Mouse (Mus musculus): ENCODE measurements around the gene Mmp2. TPM values are rescaled to one million over a fixed set of nuclear protein-coding genes. Genes with fewer than 3 reads are reported as not detected.
"Not testable (repeated sequence)": the region's sequence is repeated elsewhere in the genome, so short reads cannot be mapped to it uniquely, and the experiment has no call there.

The Mmp2 gene
- polyA plus RNA-seq, 1 experiment from 2014 or later: 14.5 TPM

DNA sequence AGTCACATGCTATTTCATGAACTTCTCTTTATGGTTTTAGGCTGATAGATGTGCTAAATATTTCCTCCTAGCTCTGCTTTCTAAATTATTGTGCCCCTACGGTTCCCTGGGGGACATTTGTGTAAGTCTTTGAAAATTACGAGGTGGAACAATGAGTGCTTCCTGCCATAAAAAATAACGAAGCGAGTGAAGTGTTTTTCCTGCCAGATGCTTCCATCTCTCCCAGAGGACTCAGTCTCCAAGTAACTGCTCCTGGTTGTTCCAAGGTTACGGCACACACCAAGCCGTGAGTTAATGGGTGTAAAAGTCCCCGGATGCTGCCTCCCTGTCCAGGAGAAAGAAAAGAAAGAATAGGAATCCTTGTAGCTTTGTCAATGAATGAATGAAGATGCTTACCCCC, 43.2 kb downstream of the Mmp2 start:
- peak; percentile 22 for DNase-seq (ENCODE audit: low spot score)

DNA sequence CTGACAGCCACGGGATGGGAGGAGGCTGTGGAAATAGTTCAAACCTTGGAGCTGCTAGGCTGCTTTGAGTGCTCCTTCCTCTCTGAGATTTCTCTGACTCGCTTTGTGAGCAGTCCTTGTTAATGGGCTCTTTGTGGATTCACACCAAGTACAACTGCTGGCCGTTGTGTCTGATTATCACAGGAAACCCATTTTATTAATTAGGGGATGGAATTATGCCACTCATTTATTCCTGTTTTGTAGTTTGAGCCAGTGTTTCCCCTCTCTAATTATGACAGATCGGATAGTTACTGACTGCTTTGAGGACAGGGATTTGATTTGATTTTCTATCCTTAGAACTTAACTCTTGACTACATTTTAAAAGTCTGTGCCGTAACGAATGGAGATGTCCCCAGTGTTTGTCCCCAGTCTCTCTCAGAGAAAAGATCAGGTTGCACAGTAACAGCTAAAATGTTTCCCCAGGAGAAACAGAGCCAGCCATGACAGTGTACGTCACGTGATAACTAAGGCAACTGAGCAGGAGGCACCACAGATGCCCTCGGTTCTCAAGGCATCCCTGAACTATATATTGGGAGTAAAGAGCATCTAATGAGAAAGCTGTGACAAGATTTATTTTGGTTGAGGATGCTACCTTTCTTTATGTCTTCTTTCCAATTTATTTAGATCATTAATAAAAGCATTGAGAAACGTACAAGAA, 45.1 kb downstream of the Mmp2 start:
- no peak overlapping the region for H3K27ac ChIP-seq (ENCODE audit: low read depth, low read length)
- H3K9me3 ChIP-seq (replicated peaks; ENCODE audit: control insufficient read depth, low read length): no peaks in the 10 kb centered on the region
- H3K4me2 ChIP-seq (ENCODE audit: low read length): no peak overlapping the region
- H3K27me3 ChIP-seq (replicated peaks; ENCODE audit: control insufficient read depth, insufficient read depth, low read length): no peaks in the 10 kb centered on the region
- DNase-seq (ENCODE audit: low spot score) (peak; percentile 53), ATAC-seq (no peak)
- no peak overlapping the region for H3K4me3 ChIP-seq (ENCODE audit: low read depth, low read length)
- no peak overlapping the region for H3K9ac ChIP-seq (ENCODE audit: low read length)
- H3K4me1 ChIP-seq (ENCODE audit: control insufficient read depth, insufficient read depth, low read length): no peaks in the 10 kb centered on the region
- H3K36me3 ChIP-seq (ENCODE audit: control insufficient read depth, insufficient read depth, low read length): no peaks in the 10 kb centered on the region
- WGBS: 49% methylated on average over 10 of the region's 10 CpGs

More for the DNA sequence above, 43.2 kb downstream of the Mmp2 start:
- no peak for ATAC-seq
- H3K27ac ChIP-seq (ENCODE audit: low read depth, low read length): no peak overlapping the region
- no peaks in the 10 kb centered on the region for H3K27me3 ChIP-seq (replicated peaks; ENCODE audit: control insufficient read depth, insufficient read depth, low read length)
- no peak overlapping the region for H3K9ac ChIP-seq (ENCODE audit: low read length)
- H3K4me3 ChIP-seq (ENCODE audit: low read depth, low read length): no peak overlapping the region
- H3K4me1 ChIP-seq (ENCODE audit: control insufficient read depth, insufficient read depth, low read length): no peaks in the 10 kb centered on the region
- H3K9me3 ChIP-seq (replicated peaks; ENCODE audit: control insufficient read depth, low read length): no peaks in the 10 kb centered on the region
- H3K4me2 ChIP-seq (ENCODE audit: low read length): no peak overlapping the region
- 27% methylated on average over 7 of the region's 7 CpGs for WGBS
- no peaks in the 10 kb centered on the region for H3K36me3 ChIP-seq (ENCODE audit: control insufficient read depth, insufficient read depth, low read length)

DNA sequence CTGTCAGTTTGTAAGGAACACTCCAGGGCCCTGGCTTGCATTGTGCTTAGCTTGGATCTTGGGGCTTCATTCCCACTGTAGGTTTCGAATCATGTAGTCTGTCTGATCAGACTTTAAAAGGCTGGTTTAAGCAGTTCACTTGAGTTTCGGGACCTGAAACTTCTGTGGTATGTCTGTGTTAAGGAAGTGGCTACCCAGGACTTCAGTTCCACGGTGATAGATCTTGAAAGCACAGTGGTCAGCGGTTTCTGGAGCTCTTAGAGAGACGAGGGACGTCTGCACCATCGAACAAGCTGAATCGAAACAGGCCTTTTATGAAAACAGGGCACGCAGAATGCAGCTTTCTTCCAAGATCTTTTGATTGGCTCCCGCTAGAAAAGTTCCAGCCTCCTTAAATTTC, 48.7 kb downstream of the Mmp2 start:
- peak; percentile 35 for DNase-seq (ENCODE audit: low spot score)
- no peak overlapping the region for H3K4me2 ChIP-seq (ENCODE audit: low read length)

DNA sequence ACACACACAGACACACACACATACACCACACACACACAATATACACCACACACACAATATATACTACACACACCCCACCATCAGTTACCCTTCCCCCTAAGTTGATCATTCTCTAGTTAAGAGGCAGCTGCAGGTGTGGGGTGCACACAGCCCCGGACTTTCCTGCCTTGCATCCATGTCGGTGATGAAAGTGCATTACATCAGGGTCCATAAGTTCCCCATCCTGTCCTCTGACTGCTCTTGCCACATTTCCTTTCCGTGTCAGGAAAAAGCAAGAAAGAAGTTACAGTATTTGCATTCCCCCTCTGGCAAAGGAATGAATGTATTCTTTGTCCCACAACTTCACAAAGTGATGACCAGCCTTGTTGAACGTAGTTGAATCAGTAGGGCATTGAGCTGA, 54.2 kb downstream of the Mmp2 start:
- H3K9me3 ChIP-seq (replicated peaks; ENCODE audit: control insufficient read depth, low read length): no peaks in the 10 kb centered on the region
- H3K36me3 ChIP-seq (ENCODE audit: control insufficient read depth, insufficient read depth, low read length): no peaks in the 10 kb centered on the region
- no peak overlapping the region for H3K4me3 ChIP-seq (ENCODE audit: low read depth, low read length)
- H3K27ac ChIP-seq (ENCODE audit: low read depth, low read length): no peak overlapping the region
- no peak overlapping the region for H3K4me2 ChIP-seq (ENCODE audit: low read length)
- no peaks in the 10 kb centered on the region for H3K27me3 ChIP-seq (replicated peaks; ENCODE audit: control insufficient read depth, insufficient read depth, low read length)
- H3K9ac ChIP-seq (ENCODE audit: low read length): no peak overlapping the region
- 83% methylated on average over 4 of the region's 4 CpGs for WGBS
- DNase-seq (ENCODE audit: low spot score) (no peak), ATAC-seq (no peak)
- no peaks in the 10 kb centered on the region for H3K4me1 ChIP-seq (ENCODE audit: control insufficient read depth, insufficient read depth, low read length)

More for the DNA sequence above, 48.7 kb downstream of the Mmp2 start:
- Histone ChIP-seq H3K4me3 (ENCODE audit: low read depth, low read length) (no peak overlapping the region), H3K4me1 (ENCODE audit: control insufficient read depth, insufficient read depth, low read length) (no peaks in the 10 kb centered on the region), H3K27ac (ENCODE audit: low read depth, low read length) (no peak overlapping the region), H3K9me3 (replicated peaks; ENCODE audit: control insufficient read depth, low read length) (no peaks in the 10 kb centered on the region), H3K27me3 (replicated peaks; ENCODE audit: control insufficient read depth, insufficient read depth, low read length) (no peaks in the 10 kb centered on the region), H3K9ac (ENCODE audit: low read length) (no peak overlapping the region), H3K36me3 (ENCODE audit: control insufficient read depth, insufficient read depth, low read length) (no peaks in the 10 kb centered on the region)
- no peak for ATAC-seq
- 30% methylated on average over 10 of the region's 10 CpGs for WGBS

DNA sequence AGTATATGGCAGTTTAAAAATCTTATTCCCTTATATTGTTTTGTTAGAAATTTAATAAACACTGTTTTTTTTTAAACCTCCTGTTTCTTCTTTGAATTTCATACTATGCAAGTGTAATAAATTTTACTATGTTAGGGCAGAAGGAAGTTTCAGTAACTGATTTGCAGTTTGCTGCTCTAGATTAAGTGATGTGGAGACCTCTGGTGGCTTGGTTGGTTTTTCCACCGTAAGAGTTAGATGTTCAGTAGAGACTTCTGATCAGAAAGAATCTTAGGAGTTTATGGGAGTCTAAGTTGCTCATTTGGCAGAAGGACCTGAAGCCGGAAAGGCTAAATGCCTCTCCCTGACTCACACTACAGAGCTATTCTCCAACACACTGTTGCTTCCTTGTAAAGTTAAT, 56.7 kb downstream of the Mmp2 start:
- no peak for ATAC-seq
- no peak overlapping the region for H3K9ac ChIP-seq (ENCODE audit: low read length)
- no peak overlapping the region for H3K4me2 ChIP-seq (ENCODE audit: low read length)
- no peaks in the 10 kb centered on the region for H3K9me3 ChIP-seq (replicated peaks; ENCODE audit: control insufficient read depth, low read length)
- H3K27ac ChIP-seq (ENCODE audit: low read depth, low read length): no peak overlapping the region
- no peak for DNase-seq (ENCODE audit: low spot score)
- no peaks in the 10 kb centered on the region for H3K27me3 ChIP-seq (replicated peaks; ENCODE audit: control insufficient read depth, insufficient read depth, low read length)
- no peak overlapping the region for H3K4me3 ChIP-seq (ENCODE audit: low read depth, low read length)
- WGBS: 80% methylated on average over 2 of the region's 2 CpGs
- no peaks in the 10 kb centered on the region for H3K4me1 ChIP-seq (ENCODE audit: control insufficient read depth, insufficient read depth, low read length)
- no peaks in the 10 kb centered on the region for H3K36me3 ChIP-seq (ENCODE audit: control insufficient read depth, insufficient read depth, low read length)

DNA sequence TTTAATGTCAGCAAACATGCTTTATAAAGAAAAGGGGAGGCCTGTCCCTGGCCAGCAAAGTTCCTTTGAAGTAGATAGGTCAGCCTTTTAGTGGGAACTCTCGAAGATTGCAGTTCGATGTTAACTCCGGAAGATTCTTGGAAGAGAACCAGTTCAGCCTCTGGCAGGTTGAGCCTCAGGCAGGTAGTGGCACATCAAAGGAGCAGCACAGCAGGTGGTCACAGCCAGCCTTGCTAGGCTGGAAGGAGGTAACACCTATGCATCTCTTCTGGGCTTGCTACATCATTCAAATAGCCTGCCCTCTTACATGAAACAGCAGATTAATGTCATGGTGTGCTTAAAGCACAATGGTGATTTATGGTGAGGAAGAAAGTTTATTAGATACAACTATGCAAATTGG, 65.1 kb downstream of the Mmp2 start:
- H3K36me3 ChIP-seq (ENCODE audit: control insufficient read depth, insufficient read depth, low read length); H3K4me1 ChIP-seq (ENCODE audit: control insufficient read depth, insufficient read depth, low read length); DNase-seq (ENCODE audit: low spot score); H3K9ac ChIP-seq (ENCODE audit: low read length); ATAC-seq; H3K27ac ChIP-seq (ENCODE audit: low read depth, low read length); H3K4me3 ChIP-seq (ENCODE audit: low read depth, low read length); H3K9me3 ChIP-seq (replicated peaks; ENCODE audit: control insufficient read depth, low read length); H3K27me3 ChIP-seq (replicated peaks; ENCODE audit: control insufficient read depth, insufficient read depth, low read length); H3K4me2 ChIP-seq (ENCODE audit: low read length): not testable (repeated sequence)
- WGBS: 86% methylated on average over 3 of the region's 3 CpGs

DNA sequence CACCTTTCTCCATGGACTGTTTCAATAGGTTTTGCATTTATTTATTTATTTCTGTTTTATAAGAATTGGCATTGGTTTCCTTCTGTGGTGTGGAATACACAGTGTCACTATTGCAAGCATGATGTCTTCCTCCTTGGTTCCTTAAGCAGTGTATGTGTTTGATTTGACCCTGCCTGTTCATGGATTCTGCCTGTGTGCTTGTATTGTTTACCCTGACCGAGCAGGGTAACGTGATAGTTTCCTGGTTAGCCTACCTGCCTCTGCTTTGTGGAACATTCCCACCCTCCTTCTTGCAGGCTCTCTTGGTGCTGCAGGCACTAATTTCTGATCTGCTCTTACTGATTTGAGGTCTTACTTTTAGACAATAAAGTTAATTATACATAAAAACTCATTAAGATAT, 66.8 kb downstream of the Mmp2 start:
- no peak overlapping the region for H3K4me3 ChIP-seq (ENCODE audit: low read depth, low read length)
- no peak overlapping the region for H3K9ac ChIP-seq (ENCODE audit: low read length)
- H3K36me3 ChIP-seq (ENCODE audit: control insufficient read depth, insufficient read depth, low read length): no peaks in the 10 kb centered on the region
- no peaks in the 10 kb centered on the region for H3K4me1 ChIP-seq (ENCODE audit: control insufficient read depth, insufficient read depth, low read length)
- 80% methylated on average over 2 of the region's 2 CpGs for WGBS
- ATAC-seq: no peak
- no peak for DNase-seq (ENCODE audit: low spot score)
- no peak overlapping the region for H3K4me2 ChIP-seq (ENCODE audit: low read length)
- no peaks in the 10 kb centered on the region for H3K9me3 ChIP-seq (replicated peaks; ENCODE audit: control insufficient read depth, low read length)
- no peaks in the 10 kb centered on the region for H3K27me3 ChIP-seq (replicated peaks; ENCODE audit: control insufficient read depth, insufficient read depth, low read length)
- no peak overlapping the region for H3K27ac ChIP-seq (ENCODE audit: low read depth, low read length)

DNA sequence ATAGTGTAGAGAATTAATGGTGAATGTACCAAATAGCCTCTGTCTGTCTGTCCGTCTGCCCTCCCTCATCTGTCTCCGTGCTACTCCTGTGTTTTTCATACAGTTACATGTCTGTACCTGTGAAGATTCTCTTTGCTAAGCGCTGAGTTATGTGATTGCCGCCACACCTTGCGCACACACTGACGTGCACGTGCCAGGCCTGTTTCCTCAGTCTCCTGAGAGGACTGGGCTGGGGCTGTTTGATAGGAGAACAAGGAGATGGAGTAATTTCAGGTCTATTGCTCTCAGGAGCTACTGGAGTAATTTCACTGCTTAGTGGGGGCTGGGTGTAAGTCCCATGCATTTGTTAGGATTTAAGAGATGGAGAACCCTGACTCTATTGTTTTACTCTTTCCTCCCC, 68.0 kb downstream of the Mmp2 start:
- Histone ChIP-seq H3K36me3 (ENCODE audit: control insufficient read depth, insufficient read depth, low read length) (no peaks in the 10 kb centered on the region), H3K4me1 (ENCODE audit: control insufficient read depth, insufficient read depth, low read length) (no peaks in the 10 kb centered on the region), H3K9me3 (replicated peaks; ENCODE audit: control insufficient read depth, low read length) (no peaks in the 10 kb centered on the region), H3K27ac (ENCODE audit: low read depth, low read length) (no peak overlapping the region), H3K4me2 (ENCODE audit: low read length) (no peak overlapping the region), H3K27me3 (replicated peaks; ENCODE audit: control insufficient read depth, insufficient read depth, low read length) (no peaks in the 10 kb centered on the region), H3K4me3 (ENCODE audit: low read depth, low read length) (no peak overlapping the region), H3K9ac (ENCODE audit: low read length) (no peak overlapping the region)
- DNase-seq (ENCODE audit: low spot score) (no peak), ATAC-seq (no peak)
- WGBS: 87% methylated on average over 7 of the region's 7 CpGs

DNA sequence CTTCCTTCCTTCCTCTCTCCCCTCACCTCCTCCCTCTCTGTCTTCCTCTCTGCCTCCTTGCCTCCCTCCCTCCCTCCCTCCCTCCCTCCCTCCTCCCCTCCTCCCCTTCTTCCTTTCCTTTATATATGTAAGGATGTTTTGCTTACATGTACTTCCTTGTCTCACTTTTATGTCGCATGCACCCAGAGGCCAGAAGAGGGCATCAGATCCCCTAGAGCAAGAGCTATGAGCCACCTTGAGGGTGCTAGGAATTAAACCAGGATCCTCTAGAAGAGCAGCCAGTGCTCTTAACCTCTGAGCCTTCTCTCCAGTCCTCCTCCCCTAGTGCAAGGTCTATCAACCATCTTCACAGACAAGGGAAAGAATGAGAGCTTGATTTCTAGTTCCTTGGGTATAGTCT, 69.0 kb downstream of the Mmp2 start:
- Histone ChIP-seq H3K27ac (ENCODE audit: low read depth, low read length) (no peak overlapping the region), H3K4me1 (ENCODE audit: control insufficient read depth, insufficient read depth, low read length) (no peaks in the 10 kb centered on the region), H3K9ac (ENCODE audit: low read length) (no peak overlapping the region), H3K4me2 (ENCODE audit: low read length) (no peak overlapping the region), H3K9me3 (replicated peaks; ENCODE audit: control insufficient read depth, low read length) (no peaks in the 10 kb centered on the region), H3K27me3 (replicated peaks; ENCODE audit: control insufficient read depth, insufficient read depth, low read length) (no peaks in the 10 kb centered on the region), H3K4me3 (ENCODE audit: low read depth, low read length) (no peak overlapping the region), H3K36me3 (ENCODE audit: control insufficient read depth, insufficient read depth, low read length) (no peaks in the 10 kb centered on the region)
- DNase-seq (ENCODE audit: low spot score) (no peak), ATAC-seq (no peak)
- 62% methylated on average over 1 of the region's 1 CpGs for WGBS
